Mouse (Mus musculus) intestine, postnatal 0 days (tissue): ENCODE measurements around the gene Repin1. TPM values are rescaled to one million over a fixed set of nuclear protein-coding genes. Genes with fewer than 3 reads are reported as not detected.

Source experiments
- ATAC-seq: fragments of 200-750 bp; cut with Nextera tagmentation; 2 replicates; pipeline ENCODE4 v1.8.0; 2017; ENCODE audit warnings: mild to moderate bottlenecking, moderate TSS enrichment, moderate library complexity
- H3K27ac ChIP-seq: fragments of 300-500 bp; sonication (generic); 2 replicates; pipeline ENCODE4 v1.5.1; 2014; ENCODE audit warnings: mild to moderate bottlenecking, low read depth, low read length, moderate library complexity
- H3K27me3 ChIP-seq: fragments of 300-500 bp; sonication (generic); replicated peaks from 2 replicates; pipeline ENCODE4 v1.6.1; 2014; ENCODE audit warnings: low read length, mixed read lengths; ENCODE audit not compliant: control insufficient read depth, insufficient read depth
- H3K36me3 ChIP-seq: fragments of 300-500 bp; sonication (generic); 2 replicates; pipeline ENCODE4 v1.6.1; 2014; ENCODE audit warnings: mild to moderate bottlenecking, moderate library complexity; ENCODE audit not compliant: control insufficient read depth, insufficient read depth
- H3K4me1 ChIP-seq: fragments of 300-500 bp; sonication (generic); replicated peaks from 2 replicates; pipeline ENCODE4 v1.6.1; 2014; ENCODE audit warnings: antibody characterized with exemption, low read length, mixed read lengths; ENCODE audit not compliant: control insufficient read depth, insufficient read depth
- H3K4me2 ChIP-seq: fragments of 300-500 bp; sonication (generic); replicated peaks from 2 replicates; pipeline ENCODE4 v1.6.1; 2014; ENCODE audit warnings: low read depth, mild to moderate bottlenecking, moderate library complexity
- H3K4me3 ChIP-seq: fragments of 300-500 bp; sonication (generic); 2 replicates; pipeline ENCODE4 v1.5.1; 2014; ENCODE audit warnings: low read depth, low read length
- H3K9ac ChIP-seq: fragments of 300-500 bp; sonication (generic); 2 replicates; pipeline ENCODE4 v1.6.1; 2014; ENCODE audit warnings: mild to moderate bottlenecking, low read depth, low read length
- H3K9me3 ChIP-seq: fragments of 300-500 bp; sonication (generic); 2 replicates; pipeline ENCODE4 v1.6.1; 2016; ENCODE audit warnings: mixed run types; ENCODE audit not compliant: control insufficient read depth
- CTCF ChIP-seq: sonication (generic); IDR thresholded peaks from 2 replicates; pipeline ENCODE4 v1.5.1; 2016; ENCODE audit warnings: low read depth, mild to moderate bottlenecking, control low read depth, antibody characterized with exemption, moderate library complexity
- WGBS: fragments of 180-500 bp; shearing (Covaris S2); extraction: QIAGEN DNeasy Blood & Tissue Kit; methylation state at CpG from one replicate; pipeline ENCODE4 v1.1.7; 2014; 5-methylcytosine and 5-hydroxymethylcytosine counted together
- polyA plus RNA-seq: library from polyadenylated mRNA; unstranded; fragments of >200 nt; fragmentation: Nextera tagmentation; extraction: Ambion mirVana; gene quantifications from 2 replicates; pipeline ENCODE4 v1.2.1, GENCODE M21; 2015

Gene Repin1
- polyA plus RNA-seq, 1 experiment from 2014 or later = 11.3 TPM

DNA sequence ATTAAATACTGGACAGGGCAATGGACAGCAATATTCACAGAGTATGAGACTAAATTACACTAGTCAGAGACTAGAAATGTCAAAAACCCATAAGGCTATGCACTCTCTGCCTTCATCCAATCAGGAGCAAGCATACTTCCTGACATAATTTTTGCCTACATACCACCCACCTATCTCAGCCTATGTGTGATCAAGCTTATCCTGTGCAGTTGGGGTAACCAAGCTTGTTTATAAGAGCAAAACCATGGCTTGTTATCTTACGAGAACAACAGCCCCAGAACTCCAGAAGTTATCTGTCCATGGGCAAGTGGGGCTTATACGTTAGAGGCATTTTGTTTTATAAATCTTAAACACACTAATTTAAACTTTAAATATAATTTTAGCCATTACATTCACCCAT, 41.4 kb downstream of the Repin1 start:
- Histone ChIP-seq H3K36me3 (no peaks in the 10 kb centered on the region), H3K9me3 (no peaks in the 10 kb centered on the region), H3K27ac (no peak overlapping the region), H3K27me3 (no peaks in the 10 kb centered on the region), H3K4me2 (no peak overlapping the region), H3K4me3 (no peak overlapping the region), H3K9ac (no peak overlapping the region), H3K4me1 (no peaks in the 10 kb centered on the region)
- ATAC-seq = no peak
- no peak for TF ChIP-seq CTCF
- 89% methylated on average over 2 of the region's 2 CpGs for WGBS

DNA sequence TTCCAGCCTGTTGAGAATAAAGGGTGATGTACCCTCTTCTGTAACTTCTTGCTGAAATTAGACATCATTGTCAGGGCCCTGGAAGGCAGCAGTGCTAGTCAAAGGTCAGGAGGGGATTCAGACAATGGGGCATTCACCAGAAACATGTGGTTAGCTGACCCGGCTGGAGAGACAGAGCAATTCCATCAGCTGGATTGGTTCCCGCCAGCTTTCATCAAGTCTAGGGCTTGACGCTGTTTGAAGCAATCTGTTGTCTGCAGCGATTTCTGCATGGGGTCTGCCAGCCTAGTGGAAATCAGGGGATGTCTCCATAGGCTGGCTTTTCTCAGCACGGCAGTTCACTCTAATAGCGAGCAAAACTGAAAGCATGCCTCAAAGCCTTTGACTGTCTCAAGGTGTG, 42.8 kb downstream of the Repin1 start:
- ATAC-seq = no peak
- Histone ChIP-seq H3K27ac (no peak overlapping the region), H3K36me3 (no peaks in the 10 kb centered on the region), H3K9me3 (no peaks in the 10 kb centered on the region), H3K27me3 (no peaks in the 10 kb centered on the region), H3K4me3 (no peak overlapping the region), H3K4me1 (no peaks in the 10 kb centered on the region), H3K4me2 (no peak overlapping the region), H3K9ac (no peak overlapping the region)
- TF ChIP-seq CTCF = no peak
- WGBS = 79% methylated on average over 6 of the region's 6 CpGs

DNA sequence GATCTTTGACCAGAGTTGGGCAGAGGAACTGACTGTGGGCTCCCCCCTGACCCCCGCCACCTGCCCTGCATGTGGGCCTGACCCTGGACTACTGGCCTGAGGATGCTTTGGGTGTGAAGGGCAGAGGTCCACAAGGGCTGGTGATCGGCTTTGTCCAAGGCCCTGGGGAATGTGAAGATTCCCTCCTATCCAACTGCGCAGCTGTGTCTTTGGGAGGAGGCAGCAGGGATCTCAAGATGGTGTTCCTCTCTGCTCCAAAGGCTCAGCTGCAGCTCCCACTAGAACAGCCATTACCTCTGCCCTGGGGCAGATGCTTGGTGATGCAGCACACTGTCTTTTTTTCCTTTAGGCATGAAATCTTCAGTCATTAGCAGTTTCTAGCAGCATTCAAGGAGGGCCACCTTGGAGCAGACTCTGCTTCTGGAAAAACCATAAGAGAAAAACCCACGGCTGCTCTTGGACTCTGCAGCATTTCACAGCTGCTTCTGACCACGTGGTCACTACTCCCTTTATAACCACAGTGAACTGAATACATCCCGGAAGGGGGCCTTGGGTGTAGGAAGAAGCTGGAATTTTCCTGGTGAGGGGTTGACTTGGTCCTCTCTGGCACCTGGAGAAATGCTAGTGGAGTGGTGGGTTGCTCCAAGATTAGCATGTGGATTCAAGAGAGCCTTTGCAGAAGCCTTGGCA, 44.3 kb downstream of the Repin1 start:
- Histone ChIP-seq H3K36me3 (no peaks in the 10 kb centered on the region), H3K4me3 (no peak overlapping the region), H3K27ac (no peak overlapping the region), H3K27me3 (no peaks in the 10 kb centered on the region), H3K4me1 (no peaks in the 10 kb centered on the region), H3K9me3 (no peaks in the 10 kb centered on the region), H3K9ac (no peak overlapping the region), H3K4me2 (no peak overlapping the region)
- no peak for ATAC-seq
- WGBS = 64% methylated on average over 6 of the region's 6 CpGs
- no peak for TF ChIP-seq CTCF

DNA sequence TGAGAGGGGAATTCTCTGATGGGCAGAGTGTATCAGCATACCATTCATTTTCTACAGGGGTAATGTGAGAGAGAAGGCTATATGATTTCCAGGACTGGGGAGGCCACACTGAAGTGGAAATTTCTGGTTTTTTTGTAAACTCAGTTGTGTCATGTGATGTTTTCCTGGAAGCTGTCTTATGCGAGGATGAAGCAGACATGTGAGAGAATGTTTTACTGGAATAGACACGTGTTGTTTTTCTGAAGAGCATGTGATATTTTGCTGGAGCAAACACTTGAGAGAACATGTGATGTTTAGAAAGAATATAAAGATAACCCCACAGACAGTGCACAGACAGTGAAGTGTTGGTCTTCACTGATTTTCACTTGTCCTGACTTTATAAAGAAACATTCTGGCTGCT, 44.9 kb downstream of the Repin1 start:
- Histone ChIP-seq H3K27ac (no peak overlapping the region), H3K9me3 (no peaks in the 10 kb centered on the region), H3K4me3 (no peak overlapping the region), H3K27me3 (no peaks in the 10 kb centered on the region), H3K4me1 (no peaks in the 10 kb centered on the region), H3K9ac (no peak overlapping the region), H3K36me3 (no peaks in the 10 kb centered on the region), H3K4me2 (no peak overlapping the region)
- ATAC-seq = no peak
- no peak for TF ChIP-seq CTCF
- WGBS = 54% methylated on average over 2 of the region's 2 CpGs

DNA sequence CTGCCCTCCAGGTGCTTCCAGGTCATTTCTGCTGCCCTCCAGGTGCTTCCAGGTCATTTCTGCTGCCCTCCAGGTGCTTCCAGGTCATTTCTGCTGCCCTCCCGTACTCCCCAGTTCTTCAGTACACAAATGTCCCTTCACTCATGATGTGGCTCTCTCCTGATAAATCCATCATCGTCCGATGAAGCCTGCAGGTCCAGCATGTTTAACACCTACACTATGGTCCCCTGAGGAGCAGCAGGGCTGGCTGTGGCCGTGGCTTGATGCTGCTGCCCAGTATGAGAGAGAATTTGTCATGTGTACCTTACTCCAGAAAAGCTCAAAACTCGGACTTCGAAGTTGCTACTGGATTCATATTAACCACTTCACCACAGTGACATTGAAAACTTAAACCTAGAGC, 47.7 kb downstream of the Repin1 start:
- ATAC-seq = no peak
- Histone ChIP-seq H3K4me1 (no peaks in the 10 kb centered on the region), H3K9ac (no peak overlapping the region), H3K36me3 (no peaks in the 10 kb centered on the region), H3K4me3 (no peak overlapping the region), H3K27me3 (no peaks in the 10 kb centered on the region), H3K27ac (no peak overlapping the region), H3K9me3 (no peaks in the 10 kb centered on the region), H3K4me2 (no peak overlapping the region)
- 74% methylated on average over 6 of the region's 6 CpGs for WGBS
- no peak for TF ChIP-seq CTCF

DNA sequence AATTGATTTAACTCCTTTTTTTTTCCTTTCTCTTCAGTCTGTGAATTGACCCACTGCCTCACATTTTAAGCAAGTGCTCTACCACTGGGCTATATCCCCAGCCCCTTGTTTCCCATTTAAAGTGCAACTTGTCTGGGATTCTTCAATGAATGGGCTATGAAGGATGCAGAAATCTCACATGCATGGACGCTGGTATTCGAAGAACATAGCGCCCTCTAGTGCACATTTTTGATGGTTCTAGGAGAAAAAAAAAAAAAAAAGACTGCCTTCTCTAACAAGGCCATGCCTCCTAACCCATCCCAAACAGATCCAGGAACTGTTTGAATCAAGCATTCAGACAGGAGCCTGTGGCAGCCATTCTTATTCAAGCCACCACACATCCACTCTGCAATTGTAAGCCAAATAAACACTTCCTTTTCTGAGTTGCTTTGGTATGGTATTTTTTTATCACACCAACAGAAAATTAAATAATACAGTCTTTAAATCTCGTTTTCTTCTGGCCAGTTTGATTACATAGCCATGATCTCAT, 49.1 kb downstream of the Repin1 start:
- no peak overlapping the region for H3K4me2 ChIP-seq
- no peaks in the 10 kb centered on the region for H3K36me3 ChIP-seq
- no peak overlapping the region for H3K4me3 ChIP-seq
- WGBS = 22% methylated on average over 4 of the region's 4 CpGs
- no peaks in the 10 kb centered on the region for H3K9me3 ChIP-seq
- H3K4me1 ChIP-seq = no peaks in the 10 kb centered on the region
- no peak overlapping the region for H3K9ac ChIP-seq
- H3K27me3 ChIP-seq = no peaks in the 10 kb centered on the region
- no peak for ATAC-seq
- no peak overlapping the region for H3K27ac ChIP-seq
- peak; percentile 79 for TF ChIP-seq CTCF
